Mouse (Mus musculus) midbrain, embryonic 16.5 days (tissue): ENCODE data around the gene Cacnb3. TPM values are rescaled to one million over a fixed set of nuclear protein-coding genes. Genes with fewer than 3 reads are reported as not detected.

ENCODE experiments used
- ATAC-seq: fragments of 200-750 bp; cut with Nextera tagmentation; 2 replicates; pipeline ENCODE4 v1.8.0; 2017; ENCODE audit warnings: moderate TSS enrichment
- H3K27ac ChIP-seq: fragments of 300-500 bp; sonication (generic); 2 replicates; pipeline ENCODE4 v1.5.1; 2014; ENCODE audit warnings: mild to moderate bottlenecking, low read length, mixed read lengths
- H3K27me3 ChIP-seq: fragments of 300-500 bp; sonication (generic); 2 replicates; pipeline ENCODE4 v1.6.1; 2014; ENCODE audit warnings: low read depth, low read length, mixed read lengths; ENCODE audit not compliant: control insufficient read depth, insufficient read depth
- H3K36me3 ChIP-seq: fragments of 300-500 bp; sonication (generic); 2 replicates; pipeline ENCODE4 v1.6.1; 2014; ENCODE audit warnings: mild to moderate bottlenecking, low read length, moderate library complexity, mixed read lengths; ENCODE audit not compliant: control insufficient read depth, insufficient read depth
- H3K4me1 ChIP-seq: fragments of 300-500 bp; sonication (generic); 2 replicates; pipeline ENCODE4 v1.6.1; 2014; ENCODE audit warnings: mild to moderate bottlenecking, low read length, mixed read lengths; ENCODE audit not compliant: control insufficient read depth, insufficient read depth
- H3K4me2 ChIP-seq: fragments of 300-500 bp; sonication (generic); 2 replicates; pipeline ENCODE4 v1.6.1; 2014; ENCODE audit warnings: mild to moderate bottlenecking, low read length, mixed read lengths
- H3K4me3 ChIP-seq: fragments of 300-500 bp; sonication (generic); 2 replicates; pipeline ENCODE4 v1.5.1; 2014; ENCODE audit warnings: low read depth, mild to moderate bottlenecking, low read length, moderate library complexity, mixed read lengths
- H3K9ac ChIP-seq: fragments of 300-500 bp; sonication (generic); 2 replicates; pipeline ENCODE4 v1.6.1; 2014; ENCODE audit warnings: low read depth, low read length, mixed read lengths
- H3K9me3 ChIP-seq: fragments of 300-500 bp; sonication (generic); replicated peaks from 2 replicates; pipeline ENCODE4 v1.6.1; 2014; ENCODE audit warnings: mild to moderate bottlenecking, low read length, mixed read lengths; ENCODE audit not compliant: control insufficient read depth, poor library complexity, severe bottlenecking
- WGBS: fragments of 180-500 bp; shearing (Covaris S2); extraction: QIAGEN DNeasy Blood & Tissue Kit; methylation state at CpG from one replicate; pipeline ENCODE4 v1.1.7; 2014; 5-methylcytosine and 5-hydroxymethylcytosine counted together
- polyA plus RNA-seq: library from polyadenylated mRNA; unstranded; fragments of >200 nt; fragmentation: Nextera tagmentation; extraction: Ambion mirVana; gene quantifications from 2 replicates; pipeline ENCODE4 v1.2.1, GENCODE M21; 2015

The Cacnb3 gene
- polyA plus RNA-seq, 1 experiment from 2014 or later = 198 TPM

DNA sequence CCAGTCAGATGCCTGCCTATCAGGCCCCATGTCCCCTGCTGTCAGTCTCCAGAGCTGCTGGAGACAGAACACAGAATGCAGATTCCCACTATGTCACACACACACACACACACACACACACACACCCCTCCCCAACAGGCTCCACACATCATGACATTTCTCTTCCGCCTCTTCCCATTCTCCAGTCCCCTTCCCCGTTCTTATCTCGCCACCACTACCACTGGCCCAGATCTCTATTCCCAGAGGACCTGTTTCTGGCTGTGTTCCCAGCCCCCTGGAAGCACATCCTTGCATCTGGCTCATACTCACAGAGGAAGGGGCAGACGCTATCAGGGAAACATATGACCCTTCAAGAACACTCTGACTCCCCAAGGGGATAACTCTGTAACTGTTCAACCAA lies 23.1 kb upstream of the Cacnb3 start:
- peak overlapping the region; percentile 86; the same call in 1 of the 2 replicates for H3K4me3 ChIP-seq
- peaks cover 8% of the 10 kb centered on the region; the same call in 1 of the 2 replicates for H3K36me3 ChIP-seq
- no peaks in the 10 kb centered on the region for H3K27me3 ChIP-seq
- no peaks in the 10 kb centered on the region for H3K9me3 ChIP-seq
- no peak for ATAC-seq
- H3K27ac ChIP-seq = no peak overlapping the region
- 21% methylated on average over 4 of the region's 4 CpGs for WGBS
- H3K4me1 ChIP-seq = peaks cover 33% of the 10 kb centered on the region
- peak overlapping the region; percentile 70 for H3K4me2 ChIP-seq
- H3K9ac ChIP-seq = peak overlapping the region; percentile 89; the same call in 1 of the 2 replicates

DNA sequence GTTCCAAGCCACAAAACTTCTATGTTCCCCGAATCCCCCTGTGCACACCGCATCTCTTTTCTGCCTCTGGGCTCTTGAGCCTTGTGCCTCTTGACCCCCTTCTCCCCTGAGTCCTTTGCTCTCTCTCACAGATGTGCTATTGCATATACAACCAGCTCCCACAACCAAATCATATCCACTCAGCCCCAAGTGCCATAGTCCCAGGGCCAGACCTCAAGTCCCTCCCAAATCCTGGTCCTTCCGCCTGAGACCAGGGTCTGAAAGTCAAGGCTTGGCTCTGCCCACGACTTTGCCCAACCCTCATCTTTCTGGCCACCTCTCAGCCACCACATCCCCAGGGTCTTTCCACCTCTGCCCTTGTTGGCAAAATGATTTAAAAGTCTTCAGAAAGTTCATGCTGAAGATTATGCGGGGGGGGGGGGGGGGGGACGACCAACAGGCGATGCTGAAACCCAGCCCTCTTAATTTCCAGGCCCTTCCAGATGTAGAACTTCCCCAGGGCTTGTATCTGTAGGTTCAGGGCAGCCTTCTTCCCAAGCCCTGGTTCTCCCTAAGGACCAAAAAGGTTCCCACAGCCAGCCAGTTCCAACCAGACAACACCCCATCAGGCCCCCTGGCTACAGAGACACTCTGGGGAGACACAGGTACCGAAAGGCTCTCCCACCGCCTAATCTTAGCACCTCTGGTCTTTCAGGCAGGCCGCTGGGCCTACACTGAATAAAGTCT lies 22.4 kb upstream of the Cacnb3 start:
- Histone ChIP-seq H3K9ac (peak overlapping the region; percentile 89), H3K9me3 (no peaks in the 10 kb centered on the region), H3K27ac (no peak overlapping the region), H3K36me3 (peaks cover 7% of the 10 kb centered on the region; the same call in 1 of the 2 replicates), H3K4me3 (peak overlapping the region; percentile 86), H3K4me1 (peaks cover 27% of the 10 kb centered on the region), H3K27me3 (no peaks in the 10 kb centered on the region), H3K4me2 (peak overlapping the region; percentile 70)
- WGBS = 8% methylated on average over 8 of the region's 10 CpGs
- no peak for ATAC-seq

GRCm38 (mm10) chr15:98608784-98609250 lies 21.8 kb upstream of the Cacnb3 start:
- Histone ChIP-seq H3K27me3 (no peaks in the 10 kb centered on the region), H3K4me3 (peak overlapping the region; percentile 86), H3K4me1 (peaks cover 25% of the 10 kb centered on the region), H3K9ac (peak overlapping the region; percentile 89), H3K4me2 (peak overlapping the region; percentile 70), H3K9me3 (no peaks in the 10 kb centered on the region), H3K36me3 (0 out of 2 replicates have a peak, but pooled peaks cover 2% of the 10 kb centered on the region), H3K27ac (peak overlapping the region; percentile 85)
- WGBS = 0% methylated on average over 14 of the region's 26 CpGs
- ATAC-seq = peak; percentile 15; the same call in 1 of the 2 replicates

- peaks cover 26% of the 10 kb centered on the region for H3K4me1 ChIP-seq
- H3K27ac ChIP-seq = peak within 1 kb of the TSS; percentile 85
- peak; percentile 75 for ATAC-seq
- peak within 1 kb of the TSS; percentile 86 for H3K4me3 ChIP-seq
- H3K36me3 ChIP-seq = no peaks in the 10 kb centered on the region
- no peaks in the 10 kb centered on the region for H3K27me3 ChIP-seq
- under 1% methylated on average over 47 of the region's 75 CpGs for WGBS
- peak within 1 kb of the TSS; percentile 89 for H3K9ac ChIP-seq
- peak within 1 kb of the TSS; percentile 70 for H3K4me2 ChIP-seq
- H3K9me3 ChIP-seq = no peaks in the 10 kb centered on the region
Observed at GRCm38 (mm10) chr15:98609331-98610130, 21.1 kb upstream of the Cacnb3 start, which contains the start of gene Adcy6. Adcy6 (minus strand) TSS chr15:98610076.

GRCm38 (mm10) chr15:98610131-98610633 lies 20.5 kb upstream of the Cacnb3 start:
- H3K4me1 ChIP-seq = peaks cover 28% of the 10 kb centered on the region
- ATAC-seq = 0 out of 2 replicates have a peak, but pooled peaks have one; percentile 38
- H3K4me3 ChIP-seq = peak overlapping the region; percentile 86
- H3K36me3 ChIP-seq = no peaks in the 10 kb centered on the region
- peak overlapping the region; percentile 70 for H3K4me2 ChIP-seq
- H3K9ac ChIP-seq = peak overlapping the region; percentile 89
- H3K9me3 ChIP-seq = no peaks in the 10 kb centered on the region
- no peaks in the 10 kb centered on the region for H3K27me3 ChIP-seq
- 2% methylated on average over 12 of the region's 12 CpGs for WGBS
- H3K27ac ChIP-seq = peak overlapping the region; percentile 85

GRCm38 (mm10) chr15:98612229-98612628 lies 18.4 kb upstream of the Cacnb3 start:
- Histone ChIP-seq H3K27me3 (no peaks in the 10 kb centered on the region), H3K4me1 (peaks cover 24% of the 10 kb centered on the region), H3K9me3 (no peaks in the 10 kb centered on the region), H3K4me2 (no peak overlapping the region), H3K27ac (no peak overlapping the region), H3K4me3 (no peak overlapping the region), H3K36me3 (no peaks in the 10 kb centered on the region), H3K9ac (no peak overlapping the region)
- ATAC-seq = no peak
- WGBS = 97% methylated on average over 3 of the region's 3 CpGs

DNA sequence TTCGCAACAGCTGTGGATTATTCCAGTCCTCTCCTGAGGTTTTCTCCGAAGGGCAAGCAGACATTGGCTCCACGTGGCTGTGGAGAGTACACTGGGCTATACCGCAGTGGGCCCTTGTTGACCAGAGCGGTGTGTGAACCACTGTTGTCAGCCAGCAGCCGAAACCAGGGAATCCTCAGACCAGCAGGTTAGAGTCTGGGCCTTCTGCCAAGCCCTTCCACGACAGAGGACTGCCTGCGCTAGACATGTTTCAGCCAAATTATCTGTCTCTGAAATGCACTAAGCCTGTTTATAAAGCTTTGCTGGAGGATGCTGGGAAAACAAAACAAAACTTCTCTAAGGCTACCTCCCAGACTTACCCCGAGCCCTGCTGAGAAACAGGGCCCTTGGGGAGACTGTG lies 16.1 kb upstream of the Cacnb3 start:
- Histone ChIP-seq H3K4me3 (no peak overlapping the region), H3K9me3 (no peaks in the 10 kb centered on the region), H3K4me1 (peaks cover 10% of the 10 kb centered on the region; the same call in 1 of the 2 replicates), H3K27me3 (no peaks in the 10 kb centered on the region), H3K36me3 (no peaks in the 10 kb centered on the region), H3K27ac (peak overlapping the region; percentile 41; the same call in 1 of the 2 replicates), H3K4me2 (no peak overlapping the region), H3K9ac (no peak overlapping the region)
- WGBS = 36% methylated on average over 9 of the region's 9 CpGs
- no peak for ATAC-seq

GRCm38 (mm10) chr15:98614971-98615370 lies 15.7 kb upstream of the Cacnb3 start:
- H3K9ac ChIP-seq = no peak overlapping the region
- H3K4me2 ChIP-seq = no peak overlapping the region
- WGBS = 38% methylated on average over 6 of the region's 6 CpGs
- no peaks in the 10 kb centered on the region for H3K36me3 ChIP-seq
- H3K9me3 ChIP-seq = no peaks in the 10 kb centered on the region
- no peak overlapping the region for H3K27ac ChIP-seq
- no peaks in the 10 kb centered on the region for H3K27me3 ChIP-seq
- no peak overlapping the region for H3K4me3 ChIP-seq
- H3K4me1 ChIP-seq = peaks cover 10% of the 10 kb centered on the region; the same call in 1 of the 2 replicates
- no peak for ATAC-seq
